Mouse (Mus musculus): Measurements from ENCODE around the gene Hcn1. TPM values are rescaled to one million over a fixed set of nuclear protein-coding genes. Genes with fewer than 3 reads are reported as not detected.

The Hcn1 gene
- total RNA-seq, 2 experiments from 2014 or later: not detected

DNA sequence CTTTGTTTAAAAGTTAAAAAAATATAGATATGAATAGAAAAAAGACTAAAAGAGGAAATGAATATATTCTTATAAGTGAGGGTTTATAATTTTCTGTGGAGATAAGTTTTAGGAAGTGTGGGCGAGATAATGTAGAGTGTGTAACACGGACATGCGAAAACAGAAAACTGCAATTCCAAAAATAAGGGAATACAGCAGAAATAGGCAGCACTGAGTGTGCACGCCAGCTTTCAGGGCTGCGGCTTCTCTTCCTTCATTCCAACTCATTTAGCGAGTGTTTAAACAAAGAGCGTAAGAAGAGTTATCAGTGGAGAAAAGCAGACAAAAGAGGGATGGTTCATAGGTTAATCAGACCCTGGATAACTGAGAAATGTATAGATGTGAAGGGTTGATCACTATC is 85.5 kb downstream of the Hcn1 start:
- no peak for ATAC-seq (replicated peaks; ENCODE audit: low FRiP score, low TSS enrichment, poor library complexity, severe bottlenecking)

GRCm38 (mm10) chr13:117694729-117695332 is 92.7 kb downstream of the Hcn1 start:
- no peak for ATAC-seq (replicated peaks; ENCODE audit: low FRiP score, low TSS enrichment, poor library complexity, severe bottlenecking)

GRCm38 (mm10) chr13:117705573-117705972 is 103.5 kb downstream of the Hcn1 start:
- no peak for ATAC-seq (replicated peaks; ENCODE audit: low FRiP score, low TSS enrichment, poor library complexity, severe bottlenecking)

GRCm38 (mm10) chr13:117705997-117706396 is 103.9 kb downstream of the Hcn1 start:
- no peak for ATAC-seq (replicated peaks; ENCODE audit: low FRiP score, low TSS enrichment, poor library complexity, severe bottlenecking)

GRCm38 (mm10) chr13:117706496-117706895 is 104.4 kb downstream of the Hcn1 start:
- ATAC-seq (replicated peaks; ENCODE audit: low FRiP score, low TSS enrichment, poor library complexity, severe bottlenecking): no peak

GRCm38 (mm10) chr13:117706986-117707738 is 105.0 kb downstream of the Hcn1 start:
- no peak for ATAC-seq (replicated peaks; ENCODE audit: low FRiP score, low TSS enrichment, poor library complexity, severe bottlenecking)

- ATAC-seq (replicated peaks; ENCODE audit: low FRiP score, low TSS enrichment, poor library complexity, severe bottlenecking): no peak
Observed at GRCm38 (mm10) chr13:117710811-117711210, 108.7 kb downstream of the Hcn1 start.

GRCm38 (mm10) chr13:117722090-117722489 is 120.0 kb downstream of the Hcn1 start:
- no peak for ATAC-seq (replicated peaks; ENCODE audit: low FRiP score, low TSS enrichment, poor library complexity, severe bottlenecking)

- ATAC-seq (replicated peaks; ENCODE audit: low FRiP score, low TSS enrichment, poor library complexity, severe bottlenecking): no peak
Observed at GRCm38 (mm10) chr13:117724083-117724482, 122.0 kb downstream of the Hcn1 start.

DNA sequence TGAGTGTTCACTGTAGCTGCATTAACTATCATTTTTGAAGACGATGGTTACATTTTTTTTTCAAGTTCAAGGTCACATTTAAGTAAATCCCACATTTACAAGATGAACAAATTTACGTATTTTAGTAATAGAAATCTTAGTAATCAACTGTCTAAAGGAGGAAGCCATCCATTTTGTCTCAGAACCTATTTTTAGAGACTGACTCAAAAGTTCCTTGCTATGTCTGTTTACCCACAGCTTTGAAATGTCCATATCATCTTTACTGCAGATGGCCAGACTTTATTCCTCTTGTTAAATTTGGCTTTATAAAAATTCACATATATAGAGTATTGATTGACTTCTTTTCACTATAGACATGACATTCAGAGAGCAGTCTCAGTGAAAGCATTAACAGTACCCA is 126.3 kb downstream of the Hcn1 start:
- ATAC-seq (replicated peaks; ENCODE audit: low FRiP score, low TSS enrichment, poor library complexity, severe bottlenecking): no peak

- no peak for ATAC-seq (replicated peaks; ENCODE audit: low FRiP score, low TSS enrichment, poor library complexity, severe bottlenecking)
Observed at GRCm38 (mm10) chr13:117732738-117733137, 130.6 kb downstream of the Hcn1 start.

DNA sequence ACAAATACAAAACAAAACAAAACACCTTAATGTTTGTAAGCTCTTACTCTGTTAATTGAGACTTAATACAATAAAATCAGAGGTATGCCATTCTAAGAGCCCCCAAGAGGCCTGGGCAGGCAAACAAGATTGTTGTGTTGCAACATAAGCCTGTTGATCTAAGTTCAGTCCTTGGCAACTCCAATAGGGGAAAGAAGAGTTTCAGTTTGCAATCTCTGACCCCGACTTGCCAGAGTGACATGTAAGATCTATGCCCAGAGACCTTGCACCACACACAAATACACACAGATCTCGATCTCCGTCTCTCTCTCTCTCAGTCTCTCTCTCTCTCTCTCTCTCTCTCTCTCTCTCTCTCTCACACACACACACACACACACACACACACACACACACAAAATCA is 142.3 kb downstream of the Hcn1 start:
- no peak for ATAC-seq (replicated peaks; ENCODE audit: low FRiP score, low TSS enrichment, poor library complexity, severe bottlenecking)

DNA sequence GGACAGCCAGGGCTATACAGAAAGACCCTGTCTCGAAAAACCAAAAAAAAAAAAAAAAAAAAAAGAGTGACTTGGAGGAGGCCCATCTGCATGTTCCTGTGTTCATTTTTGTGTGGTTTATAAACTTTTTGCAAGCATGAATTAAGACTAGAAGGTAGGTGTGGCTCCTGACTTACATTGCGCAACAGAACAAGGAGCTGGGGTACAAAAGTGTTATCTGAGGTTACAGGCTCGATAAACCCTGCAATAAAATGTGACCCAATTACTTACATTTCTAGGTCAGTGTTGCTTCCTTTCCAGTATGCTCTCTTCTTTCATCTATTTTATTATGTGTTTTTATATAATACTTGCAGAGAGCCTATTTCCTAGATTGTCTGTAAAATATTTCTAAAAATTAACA is 143.1 kb downstream of the Hcn1 start:
- no peak for ATAC-seq (replicated peaks; ENCODE audit: low FRiP score, low TSS enrichment, poor library complexity, severe bottlenecking)

GRCm38 (mm10) chr13:117765487-117765886 is 163.4 kb downstream of the Hcn1 start:
- no peak for ATAC-seq (replicated peaks; ENCODE audit: low FRiP score, low TSS enrichment, poor library complexity, severe bottlenecking)

- no peak for ATAC-seq (replicated peaks; ENCODE audit: low FRiP score, low TSS enrichment, poor library complexity, severe bottlenecking)
Observed at GRCm38 (mm10) chr13:117785376-117785775, 183.3 kb downstream of the Hcn1 start.

DNA sequence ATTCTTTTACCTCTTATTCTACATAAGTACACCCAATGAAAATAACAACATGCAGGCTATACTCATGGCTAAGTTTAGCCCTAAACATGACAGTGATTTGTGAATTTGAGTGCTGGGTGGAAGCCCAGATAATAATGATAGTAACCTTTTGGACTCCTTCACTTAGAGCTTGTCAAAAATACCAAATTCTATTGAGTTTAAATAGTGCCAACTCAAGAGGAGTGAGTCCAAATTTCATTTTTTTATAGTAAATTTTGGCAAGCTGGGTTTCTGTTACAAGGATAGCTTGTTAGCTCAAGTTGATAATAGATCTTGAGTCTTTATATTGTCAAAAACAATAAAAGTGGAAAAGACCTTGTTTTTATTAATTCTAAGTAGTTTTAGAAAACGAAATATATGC is 190.7 kb downstream of the Hcn1 start:
- ATAC-seq (replicated peaks; ENCODE audit: low FRiP score, low TSS enrichment, poor library complexity, severe bottlenecking): no peak

GRCm38 (mm10) chr13:117801061-117801460 is 198.9 kb downstream of the Hcn1 start:
- no peak for ATAC-seq (replicated peaks; ENCODE audit: low FRiP score, low TSS enrichment, poor library complexity, severe bottlenecking)

- no peak for ATAC-seq (replicated peaks; ENCODE audit: low FRiP score, low TSS enrichment, poor library complexity, severe bottlenecking)
Observed at GRCm38 (mm10) chr13:117827628-117828027, 225.5 kb downstream of the Hcn1 start.

DNA sequence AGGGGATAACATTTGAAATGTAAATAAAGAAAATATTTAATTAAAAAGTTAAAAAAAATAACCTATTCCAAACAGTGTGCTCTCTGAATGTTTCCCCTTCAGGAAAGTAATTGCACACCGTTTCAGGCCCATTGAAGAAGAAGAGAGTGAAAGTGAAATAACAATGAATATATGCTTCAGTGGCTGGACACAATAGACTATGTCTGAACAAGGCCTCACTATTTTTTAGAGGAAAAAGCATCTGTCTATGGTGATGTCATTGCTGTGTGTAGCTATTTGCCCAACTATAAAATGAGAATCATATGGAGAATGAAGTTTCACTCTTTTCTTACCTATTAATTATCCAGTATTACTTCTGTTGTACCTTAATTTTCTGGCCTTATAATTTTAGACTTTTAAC is 234.5 kb downstream of the Hcn1 start:
- no peak for ATAC-seq (replicated peaks; ENCODE audit: low FRiP score, low TSS enrichment, poor library complexity, severe bottlenecking)

GRCm38 (mm10) chr13:117838264-117838663 is 236.1 kb downstream of the Hcn1 start:
- no peak for ATAC-seq (replicated peaks; ENCODE audit: low FRiP score, low TSS enrichment, poor library complexity, severe bottlenecking)

- ATAC-seq (replicated peaks; ENCODE audit: low FRiP score, low TSS enrichment, poor library complexity, severe bottlenecking): no peak
Observed at GRCm38 (mm10) chr13:117842366-117842765, 240.2 kb downstream of the Hcn1 start.
